Mouse (Mus musculus) heart, embryonic 14.5 days (tissue): ENCODE data around the gene Foxn3. TPM values are rescaled to one million over a fixed set of nuclear protein-coding genes. Genes with fewer than 3 reads are reported as not detected.
A peak's percentile ranks its signal among the peaks of the same experiment; 100 is the strongest.

Experiments used
- ATAC-seq: fragments of 200-750 bp; cut with Nextera tagmentation; 2 replicates; pipeline ENCODE4 v1.8.0; 2017; ENCODE audit warnings: low read depth, moderate TSS enrichment; ENCODE audit not compliant: insufficient number of reproducible peaks, insufficient read depth, low FRiP score
- H3K27ac ChIP-seq, 2 experiments: fragments of 200-500 bp in 1 of 2; fragments of 300-500 bp in 1 of 2; sonication (generic) in 1 of 2; replicated peaks in 1 of 2; 2 replicates each; pipeline ENCODE4 v1.5.1; 2012 to 2014; ENCODE audit warnings: low read depth in 2 of 2, low read length in 2 of 2, control low read depth in 1 of 2, mild to moderate bottlenecking in 1 of 2, mixed read lengths in 1 of 2; ENCODE audit not compliant: control insufficient read depth in 1 of 2, insufficient read depth in 1 of 2
- H3K27me3 ChIP-seq: fragments of 300-500 bp; sonication (generic); 2 replicates; pipeline ENCODE4 v1.6.1; 2014; ENCODE audit warnings: mild to moderate bottlenecking, low read length, control low read depth; ENCODE audit not compliant: control insufficient read depth, insufficient read depth
- H3K36me3 ChIP-seq: fragments of 300-500 bp; sonication (generic); 2 replicates; pipeline ENCODE4 v1.6.1; 2014; ENCODE audit warnings: mild to moderate bottlenecking, control low read depth, low read length, mixed read lengths; ENCODE audit not compliant: control insufficient read depth, insufficient read depth
- H3K4me1 ChIP-seq, 2 experiments: fragments of 200-500 bp in 1 of 2; fragments of 300-500 bp in 1 of 2; sonication (generic) in 1 of 2; 2 replicates each; pipeline ENCODE4 v1.6.1; 2012 to 2014; ENCODE audit warnings: low read length in 2 of 2, control low read depth in 1 of 2, mixed read lengths in 1 of 2; ENCODE audit not compliant: control insufficient read depth in 2 of 2, insufficient read depth in 2 of 2
- H3K4me2 ChIP-seq: fragments of 300-500 bp; sonication (generic); 2 replicates; pipeline ENCODE4 v1.6.1; 2014; ENCODE audit warnings: mild to moderate bottlenecking, low read length
- H3K4me3 ChIP-seq, 2 experiments: fragments of 200-500 bp in 1 of 2; fragments of 300-500 bp in 1 of 2; sonication (generic) in 1 of 2; 2 replicates each; pipeline ENCODE4 v1.5.1; 2012 to 2014; ENCODE audit warnings: low read length in 2 of 2, mild to moderate bottlenecking in 2 of 2, control low read depth in 1 of 2, low read depth in 1 of 2, moderate library complexity in 1 of 2; ENCODE audit not compliant: control insufficient read depth in 1 of 2, insufficient read depth in 1 of 2
- H3K9ac ChIP-seq: fragments of 300-500 bp; sonication (generic); 2 replicates; pipeline ENCODE4 v1.6.1; 2014; ENCODE audit warnings: mild to moderate bottlenecking, low read length
- H3K9me3 ChIP-seq: fragments of 300-500 bp; sonication (generic); 2 replicates; pipeline ENCODE4 v1.6.1; 2016; ENCODE audit warnings: low read length, control low read depth; ENCODE audit not compliant: control insufficient read depth
- WGBS: fragments of 180-500 bp; shearing (Covaris S2); extraction: QIAGEN DNeasy Blood & Tissue Kit; methylation state at CpG from one replicate; pipeline ENCODE4 v1.1.7; 2014; 5-methylcytosine and 5-hydroxymethylcytosine counted together
- polyA plus RNA-seq: library from polyadenylated mRNA; unstranded; fragments of >200 nt; fragmentation: Nextera tagmentation; extraction: Ambion mirVana; gene quantifications from 2 replicates; pipeline ENCODE4 v1.2.1, GENCODE M21; 2014

The Foxn3 gene
- 78.3 and 81.0 TPM in 2 replicates for polyA plus RNA-seq

- H3K27ac ChIP-seq, result peak within 1 kb of the TSS; percentile 78 to 83
- WGBS, result under 1% methylated on average over 65 of the region's 66 CpGs
- peak within 1 kb of the TSS; percentile 91 for H3K9ac ChIP-seq
- peaks cover 10 to 32% of the 10 kb centered on the region in 2 experiments for H3K4me1 ChIP-seq
- no peaks in the 10 kb centered on the region for H3K36me3 ChIP-seq
- no peaks in the 10 kb centered on the region for H3K27me3 ChIP-seq
- ATAC-seq, result peak; percentile 86
- no peaks in the 10 kb centered on the region for H3K9me3 ChIP-seq
- peak within 1 kb of the TSS; percentile 73 to 97 for H3K4me3 ChIP-seq
- peak within 1 kb of the TSS; percentile 72 for H3K4me2 ChIP-seq
Measured at GRCm38 (mm10) chr12:99563219-99564059, at the start of gene Foxn3. TSS of gene Foxn3 (minus strand) at chr12:99563582.

DNA sequence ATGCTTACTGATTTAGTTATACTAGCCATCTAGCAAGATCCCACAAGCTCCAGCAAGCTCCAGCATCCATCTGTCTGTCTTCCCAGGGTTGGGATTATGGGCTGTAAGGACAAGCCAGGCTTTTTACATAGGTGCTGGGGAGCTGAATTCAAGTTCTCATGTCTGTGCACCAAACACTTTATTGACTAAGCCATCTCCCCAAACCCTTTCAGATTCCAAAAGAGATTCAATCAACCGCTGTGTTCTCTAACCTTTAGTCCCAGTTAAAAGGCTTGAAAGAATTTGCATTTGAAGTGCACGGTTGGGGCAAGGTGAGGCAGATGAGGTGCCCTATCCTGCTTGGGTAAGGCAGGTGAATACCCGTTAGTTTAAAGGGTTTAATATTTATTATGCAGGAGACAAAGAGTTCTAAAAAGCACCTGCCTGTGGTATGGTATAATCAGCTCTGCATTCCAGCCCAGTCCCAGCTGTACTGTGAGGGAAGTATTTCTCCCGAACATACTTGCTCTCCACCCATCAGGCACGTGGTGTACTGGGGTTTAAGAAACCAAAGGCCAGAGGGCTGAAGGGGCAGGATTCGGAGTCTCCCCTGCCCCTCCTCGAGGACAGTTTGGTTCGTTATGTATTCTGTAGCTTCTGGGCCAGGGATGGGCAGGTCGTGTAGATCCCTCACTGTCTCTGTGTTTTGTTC is 48.9 kb upstream of the Foxn3 start:
- Histone ChIP-seq H3K4me2 (no peak overlapping the region), H3K27ac (no peak overlapping the region), H3K4me3 (no peak overlapping the region), H3K9me3 (no peaks in the 10 kb centered on the region), H3K36me3 (no peaks in the 10 kb centered on the region), H3K9ac (no peak overlapping the region), H3K4me1 (peaks cover 12 to 14% of the 10 kb centered on the region in 2 experiments), H3K27me3 (no peaks in the 10 kb centered on the region)
- WGBS, result 51% methylated on average over 9 of the region's 9 CpGs
- ATAC-seq, result no peak

DNA sequence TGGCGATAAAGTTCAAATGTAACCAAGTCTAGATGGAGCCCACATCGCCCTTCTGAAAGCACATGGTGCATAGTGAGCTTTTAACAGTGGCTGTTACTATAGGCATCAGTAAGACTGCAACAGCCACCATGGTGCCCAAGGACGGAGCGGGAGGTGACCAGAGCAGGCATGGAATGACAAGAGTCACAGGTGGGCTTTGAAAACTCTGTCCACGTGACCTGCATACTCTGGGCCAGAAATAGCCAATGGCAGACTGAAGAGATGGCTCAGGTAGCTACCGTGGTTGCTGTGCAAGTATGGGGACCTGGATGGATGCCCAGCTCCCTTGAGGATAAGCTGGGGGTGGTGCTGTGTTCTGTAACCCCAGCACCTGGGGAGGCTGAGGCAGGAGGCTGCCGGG is 47.5 kb upstream of the Foxn3 start:
- H3K9me3 ChIP-seq, result no peaks in the 10 kb centered on the region
- ATAC-seq, result no peak
- 83% methylated on average over 7 of the region's 7 CpGs for WGBS

GRCm38 (mm10) chr12:99610069-99610815 is 46.9 kb upstream of the Foxn3 start:
- Histone ChIP-seq H3K4me1 (peaks cover 12 to 14% of the 10 kb centered on the region in 2 experiments), H3K4me3 (no peak overlapping the region), H3K9ac (no peak overlapping the region), H3K27me3 (no peaks in the 10 kb centered on the region), H3K27ac (peak overlapping the region; percentile 49 to 80; a peak in 3 of 4 replicates), H3K4me2 (no peak overlapping the region), H3K9me3 (no peaks in the 10 kb centered on the region), H3K36me3 (no peaks in the 10 kb centered on the region)
- no peak for ATAC-seq
- WGBS, result 87% methylated on average over 16 of the region's 16 CpGs

More for the DNA sequence above, 47.5 kb upstream of the Foxn3 start:
- H3K36me3 ChIP-seq, result no peaks in the 10 kb centered on the region
- H3K9ac ChIP-seq, result no peak overlapping the region
- no peaks in the 10 kb centered on the region for H3K27me3 ChIP-seq
- H3K4me1 ChIP-seq, result peaks cover 12 to 14% of the 10 kb centered on the region in 2 experiments
- no peak overlapping the region for H3K4me3 ChIP-seq
- H3K4me2 ChIP-seq, result no peak overlapping the region
- H3K27ac ChIP-seq, result no peak overlapping the region

DNA sequence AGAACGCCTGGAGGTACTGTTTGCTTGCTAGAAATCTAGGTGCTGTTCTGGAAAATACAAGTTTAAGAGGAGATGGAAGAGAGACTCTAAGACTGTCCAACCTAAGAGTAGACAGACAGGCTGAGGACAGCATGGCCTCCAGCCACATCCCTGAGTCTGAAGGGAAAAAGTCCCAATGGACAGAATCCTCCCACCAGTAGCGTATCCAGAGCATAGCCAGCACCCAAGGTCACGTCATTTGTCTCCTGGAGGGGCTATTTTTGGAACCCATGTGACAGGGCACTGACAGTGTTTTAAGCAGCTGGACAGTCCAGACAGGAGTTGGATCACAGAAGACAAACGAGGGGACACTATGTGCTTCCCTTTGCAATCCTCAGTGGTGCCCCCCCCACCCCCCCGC is 46.3 kb upstream of the Foxn3 start:
- H3K9ac ChIP-seq, result no peak overlapping the region
- H3K9me3 ChIP-seq, result no peaks in the 10 kb centered on the region
- peak; percentile 84; the same call in 1 of the 2 replicates for ATAC-seq
- peak overlapping the region; percentile 80 to 86 for H3K27ac ChIP-seq
- H3K4me3 ChIP-seq, result no peak overlapping the region
- H3K36me3 ChIP-seq, result no peaks in the 10 kb centered on the region
- 50% methylated on average over 5 of the region's 5 CpGs for WGBS
- no peaks in the 10 kb centered on the region for H3K27me3 ChIP-seq
- H3K4me1 ChIP-seq, result peaks cover 12 to 14% of the 10 kb centered on the region in 2 experiments
- no peak overlapping the region for H3K4me2 ChIP-seq

DNA sequence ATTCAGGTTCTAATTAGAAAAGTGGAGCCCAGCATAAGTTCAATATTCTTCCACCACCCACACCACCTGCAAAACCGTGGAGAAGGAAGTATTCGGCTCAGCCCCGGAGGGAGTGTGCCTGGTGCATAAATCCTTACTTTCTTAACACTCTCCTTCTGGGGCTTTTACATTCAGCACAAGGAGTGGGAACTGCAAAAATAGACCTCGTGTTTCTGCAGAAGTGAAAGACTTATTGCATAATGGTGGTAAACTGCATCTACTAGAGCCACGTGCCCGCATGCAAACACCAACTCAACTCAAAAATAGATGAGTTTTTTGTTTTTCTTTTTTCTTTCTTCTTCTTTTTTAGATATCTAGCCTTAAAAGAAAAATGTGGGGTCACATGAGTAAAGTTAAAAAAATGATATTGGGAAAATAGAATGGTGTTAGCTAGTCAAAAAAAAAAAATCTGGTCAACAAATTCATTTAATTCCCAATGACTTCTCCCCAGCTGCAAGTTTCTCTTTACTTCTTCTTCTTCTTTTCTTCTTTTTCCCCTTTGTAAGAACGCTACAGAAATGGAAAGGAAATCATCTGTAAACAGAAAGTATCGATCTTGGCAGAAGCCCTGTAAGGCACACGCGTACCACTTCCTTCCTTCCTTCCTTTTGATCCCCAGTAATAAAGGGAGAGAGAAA is 45.0 kb upstream of the Foxn3 start:
- no peaks in the 10 kb centered on the region for H3K27me3 ChIP-seq
- H3K4me2 ChIP-seq, result no peak overlapping the region
- H3K4me3 ChIP-seq, result no peak overlapping the region
- no peak overlapping the region for H3K27ac ChIP-seq
- ATAC-seq, result no peak
- no peak overlapping the region for H3K9ac ChIP-seq
- no peaks in the 10 kb centered on the region for H3K9me3 ChIP-seq
- no peaks in the 10 kb centered on the region for H3K36me3 ChIP-seq
- whole genome bisulfite sequencing, result 85% methylated on average over 10 of the region's 10 CpGs
- peaks cover 12 to 14% of the 10 kb centered on the region in 2 experiments for H3K4me1 ChIP-seq

DNA sequence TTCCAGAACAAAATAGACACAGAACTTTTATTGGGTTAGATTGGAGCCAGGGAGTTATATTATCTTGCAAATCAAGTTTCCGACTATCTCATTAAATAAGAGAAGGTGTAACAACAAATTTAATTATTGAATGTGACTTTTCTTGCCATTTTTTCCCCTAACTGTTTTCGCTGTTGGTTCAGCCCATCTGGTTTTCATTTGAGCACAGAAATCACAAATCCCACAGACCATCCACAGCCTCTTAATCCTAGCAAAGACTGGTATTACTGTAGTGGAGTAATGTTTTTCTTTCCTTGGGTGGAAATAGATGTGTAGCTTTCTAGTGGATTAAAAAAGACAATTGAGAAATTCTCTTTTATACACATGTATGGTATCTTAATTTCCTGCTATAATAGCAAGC is 40.0 kb upstream of the Foxn3 start:
- Histone ChIP-seq H3K9me3 (no peaks in the 10 kb centered on the region), H3K27ac (no peak overlapping the region), H3K27me3 (no peaks in the 10 kb centered on the region), H3K36me3 (no peaks in the 10 kb centered on the region), H3K9ac (no peak overlapping the region), H3K4me3 (no peak overlapping the region), H3K4me1 (peaks cover 4 to 17% of the 10 kb centered on the region in 2 experiments), H3K4me2 (no peak overlapping the region)
- no peak for ATAC-seq
- WGBS, result 89% methylated on average over 2 of the region's 2 CpGs
